Mouse (Mus musculus): ENCODE data around the gene Pygo2. TPM values are rescaled to one million over a fixed set of nuclear protein-coding genes. Genes with fewer than 3 reads are reported as not detected.

Pygo2 gene
- total and polyA plus RNA-seq, 3 experiments, result 21.9 to 40.8 (median 29.7) TPM

DNA sequence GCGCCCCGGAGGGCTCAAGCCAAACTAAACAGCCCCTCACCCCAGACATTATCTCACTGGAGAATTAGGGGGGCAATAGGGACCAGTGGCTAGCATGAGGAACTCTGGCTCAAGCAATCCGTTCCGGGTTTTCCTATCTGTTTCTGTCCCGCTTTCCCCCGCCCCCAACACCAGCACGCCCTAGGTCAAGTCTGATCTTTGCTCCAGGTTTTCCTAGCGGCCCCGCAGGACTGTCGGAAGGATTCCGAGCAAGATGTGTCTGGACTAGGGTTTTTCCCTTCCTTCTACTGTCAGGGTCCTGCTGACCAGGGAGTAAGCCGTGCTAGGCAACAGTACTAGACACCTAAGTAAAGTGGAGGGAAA is 35.1 kb upstream of the Pygo2 start:
- DNase-seq (ENCODE audit: extremely low read depth), result peak; percentile 81
- dilution Hi-C loops (cut with MboI; ENCODE audit: extremely low pct_ligation_motif_present, extremely low pct_unique_long_range_greater_than_20kb, low sequenced_read_pairs), result no loop called here
- H3K9ac ChIP-seq (ENCODE audit: insufficient read depth, low read depth), result peak overlapping the region; percentile 55
- peaks cover 0 to 39% of the 10 kb centered on the region in 2 experiments; a peak in 3 of 4 replicates for H3K4me1 ChIP-seq (ENCODE audit: control insufficient read depth in 1 of 2, insufficient read depth in 2 of 2)
- H3K27ac ChIP-seq (ENCODE audit: insufficient read depth, low read depth), result peak overlapping the region; percentile 96
- no peaks in the 10 kb centered on the region for H3K27me3 ChIP-seq (replicated peaks)
- H3K79me2 ChIP-seq (replicated peaks; ENCODE audit: control insufficient read depth, extremely low read depth, insufficient read depth, poor library complexity, severe bottlenecking), result peaks cover 9% of the 10 kb centered on the region; the same call in 1 of the 2 replicates
- TF ChIP-seq SIN3A (IDR thresholded peaks at IDR 0.05; ENCODE audit: low read length), result peak; percentile 81
- no peak for TF ChIP-seq ZKSCAN1 (IDR thresholded peaks at IDR 0.05; ENCODE audit: borderline replicate concordance, low read depth, low read length)
- no peak for TF ChIP-seq CHD1 (IDR thresholded peaks at IDR 0.05; ENCODE audit: low read depth, low read length)
- TF ChIP-seq USF1 (IDR thresholded peaks at IDR 0.05; ENCODE audit: low read depth, low read length), result no peak
- no peak for TF ChIP-seq SMC3 (IDR thresholded peaks at IDR 0.05; ENCODE audit: low read depth, low read length)
- no peak for TF ChIP-seq GABPA (IDR thresholded peaks at IDR 0.05; ENCODE audit: insufficient replicate concordance, low read depth, low read length)
- TF ChIP-seq POLR2AphosphoS2 (IDR thresholded peaks at IDR 0.05; ENCODE audit: low read depth, low read length), result no peak
- no peak for TF ChIP-seq USF2 (conservative IDR thresholded peaks at IDR 0.05; ENCODE audit: low read depth, low read length)
- TF ChIP-seq TBP (conservative IDR thresholded peaks at IDR 0.05; ENCODE audit: low read depth, low read length), result no peak; the same call in 1 of the 2 replicates
- TF ChIP-seq E2F4 (IDR thresholded peaks at IDR 0.05; ENCODE audit: insufficient replicate concordance, low read depth, low read length), result no peak
- no peak for TF ChIP-seq PAX5 (IDR thresholded peaks at IDR 0.05; ENCODE audit: low read length)
- TF ChIP-seq EP300 (IDR thresholded peaks at IDR 0.05; ENCODE audit: low read length), result no peak
- TF ChIP-seq ELF1 (IDR thresholded peaks at IDR 0.05; ENCODE audit: low read depth, low read length), result peak; percentile 56; the same call in 1 of the 2 replicates
- no peak for TF ChIP-seq NELFE (IDR thresholded peaks at IDR 0.05; ENCODE audit: low read depth, low read length)
- TF ChIP-seq ETS1 (conservative IDR thresholded peaks at IDR 0.05; ENCODE audit: low read depth, low read length), result 0 out of 2 replicates have a peak, but pooled peaks have one; percentile 7
- no peak for TF ChIP-seq MYC (IDR thresholded peaks at IDR 0.05; ENCODE audit: low read depth, low read length)
- no peak for TF ChIP-seq MAFK (IDR thresholded peaks at IDR 0.05; ENCODE audit: insufficient replicate concordance, low read length)
- TF ChIP-seq KAT2A (IDR thresholded peaks at IDR 0.05; ENCODE audit: insufficient replicate concordance, low read length), result no peak
- TF ChIP-seq CHD2 (IDR thresholded peaks at IDR 0.05; ENCODE audit: low read length), result peak; percentile 83
- no peak for TF ChIP-seq BHLHE40 (IDR thresholded peaks at IDR 0.05; ENCODE audit: low read depth, low read length)
- TF ChIP-seq TCF12 (IDR thresholded peaks at IDR 0.05; ENCODE audit: low read depth, low read length), result no peak
- no peak for TF ChIP-seq POLR2A (IDR thresholded peaks at IDR 0.05; ENCODE audit: low read depth, low read length)
- TF ChIP-seq UBTF (IDR thresholded peaks at IDR 0.05; ENCODE audit: low read depth, low read length), result no peak
- TF ChIP-seq RCOR1 (conservative IDR thresholded peaks at IDR 0.05; ENCODE audit: low read depth, low read length), result no peak
- no peak; the same call in 1 of the 2 replicates for TF ChIP-seq MAX (IDR thresholded peaks at IDR 0.05; ENCODE audit: low read length)
- no peak for TF ChIP-seq CTCF (conservative IDR thresholded peaks at IDR 0.05 in 1 of 2, IDR thresholded peaks at IDR 0.05 in 1 of 2; ENCODE audit: low read depth in 2 of 2, low read length in 2 of 2)
- TF ChIP-seq HCFC1 (IDR thresholded peaks at IDR 0.05; ENCODE audit: low read depth, low read length), result no peak; the same call in 1 of the 2 replicates
- peak; percentile 35; the same call in 1 of the 2 replicates for TF ChIP-seq MEF2A (IDR thresholded peaks at IDR 0.05; ENCODE audit: borderline replicate concordance, low read depth, low read length)
- TF ChIP-seq NRF1 (IDR thresholded peaks at IDR 0.05; ENCODE audit: low read depth, low read length), result no peak
- no peak for TF ChIP-seq ZMIZ1 (IDR thresholded peaks at IDR 0.05; ENCODE audit: low read depth, low read length)
- no peak for TF ChIP-seq ZC3H11A (IDR thresholded peaks at IDR 0.05; ENCODE audit: low read depth, low read length)
- no peak for TF ChIP-seq ZNF384 (IDR thresholded peaks at IDR 0.05; ENCODE audit: low read depth, low read length)
- peak; percentile 4; the same call in 1 of the 2 replicates for TF ChIP-seq IRF4 (IDR thresholded peaks at IDR 0.05; ENCODE audit: low read depth, low read length)
- no peak for TF ChIP-seq RAD21 (IDR thresholded peaks at IDR 0.05; ENCODE audit: low read depth, low read length)
- TF ChIP-seq JUND (conservative IDR thresholded peaks at IDR 0.05; ENCODE audit: low read depth, low read length), result no peak
- TF ChIP-seq MXI1 (IDR thresholded peaks at IDR 0.05; ENCODE audit: low read depth, low read length), result no peak
- TF ChIP-seq JUN (IDR thresholded peaks at IDR 0.05; ENCODE audit: insufficient read depth, low read depth, low read length), result no peak
- TF ChIP-seq MAZ (IDR thresholded peaks at IDR 0.05; ENCODE audit: low read depth, low read length), result peak; percentile 69; the same call in 1 of the 2 replicates
- in situ Hi-C loops (cut with MboI; ENCODE audit: low pct_ligation_motif_present, low pct_unique_long_range_greater_than_20kb, low sequenced_read_pairs), result no loop called here
- no peaks in the 10 kb centered on the region for H3K9me3 ChIP-seq (replicated peaks; ENCODE audit: low read length)
- peaks cover 8 to 15% of the 10 kb centered on the region in 2 experiments for H3K36me3 ChIP-seq (replicated peaks in 1 of 2; ENCODE audit: control insufficient read depth in 1 of 2, insufficient read depth in 1 of 2, low read length in 1 of 2)
- peak overlapping the region; percentile 94 for H3K4me2 ChIP-seq (ENCODE audit: insufficient read depth, low read depth, poor library complexity, severe bottlenecking)
- peak overlapping the region; percentile 54 to 71 (median 58) for H3K4me3 ChIP-seq (replicated peaks in 1 of 3; ENCODE audit: low read depth in 2 of 3, low read length in 2 of 3, poor library complexity in 1 of 3)

Measured in CH12.LX (cell line).